Mouse (Mus musculus) midbrain, embryonic 11.5 days (tissue): Measurements from ENCODE around the gene Atat1. TPM values are rescaled to one million over a fixed set of nuclear protein-coding genes. Genes with fewer than 3 reads are reported as not detected.
A peak's percentile ranks its signal among the peaks of the same experiment; 100 is the strongest.

Source experiments
- ATAC-seq: fragments of 200-750 bp; cut with Nextera tagmentation; 2 replicates; pipeline ENCODE4 v1.8.0; 2017; ENCODE audit warnings: moderate TSS enrichment, moderate library complexity; ENCODE audit not compliant: low FRiP score
- DNase-seq: peaks from one replicate; pipeline ENCODE4 v3.0.0; 2015; ENCODE audit warnings: low spot score; ENCODE audit errors: missing footprints
- H3K27ac ChIP-seq: fragments of 300-500 bp; sonication (generic); 2 replicates; pipeline ENCODE4 v1.5.1; 2014; ENCODE audit warnings: low read depth, low read length
- H3K27me3 ChIP-seq: fragments of 300-500 bp; sonication (generic); 2 replicates; pipeline ENCODE4 v1.6.1; 2014; ENCODE audit warnings: mild to moderate bottlenecking, low read length, moderate library complexity, mixed read lengths; ENCODE audit not compliant: control insufficient read depth, insufficient read depth
- H3K36me3 ChIP-seq: fragments of 300-500 bp; sonication (generic); 2 replicates; pipeline ENCODE4 v1.6.1; 2014; ENCODE audit warnings: mild to moderate bottlenecking, low read length, moderate library complexity, mixed read lengths; ENCODE audit not compliant: control insufficient read depth, insufficient read depth
- H3K4me1 ChIP-seq: fragments of 300-500 bp; sonication (generic); 2 replicates; pipeline ENCODE4 v1.6.1; 2014; ENCODE audit warnings: low read length; ENCODE audit not compliant: control insufficient read depth, insufficient read depth
- H3K4me2 ChIP-seq: fragments of 300-500 bp; sonication (generic); 2 replicates; pipeline ENCODE4 v1.6.1; 2014; ENCODE audit warnings: mild to moderate bottlenecking, moderate library complexity
- H3K4me3 ChIP-seq: fragments of 300-500 bp; sonication (generic); 2 replicates; pipeline ENCODE4 v1.5.1; 2014; ENCODE audit warnings: low read depth, low read length
- H3K9ac ChIP-seq: fragments of 300-500 bp; sonication (generic); 2 replicates; pipeline ENCODE4 v1.6.1; 2014; ENCODE audit warnings: low read length
- H3K9me3 ChIP-seq: fragments of 300-500 bp; sonication (generic); 2 replicates; pipeline ENCODE4 v1.6.1; 2016; ENCODE audit warnings: low read length; ENCODE audit not compliant: control insufficient read depth
- WGBS: fragments of 180-500 bp; shearing (Covaris S2); extraction: QIAGEN DNeasy Blood & Tissue Kit; methylation state at CpG from one replicate; pipeline ENCODE4 v1.1.7; 2014; 5-methylcytosine and 5-hydroxymethylcytosine counted together
- polyA plus RNA-seq: library from polyadenylated mRNA; unstranded; fragments of >200 nt; fragmentation: Nextera tagmentation; extraction: Ambion mirVana; gene quantifications from 2 replicates; pipeline ENCODE4 v1.2.1, GENCODE M21; 2014

Atat1 gene
- polyA plus RNA-seq, 1 experiment from 2014 or later = 168 TPM

DNA sequence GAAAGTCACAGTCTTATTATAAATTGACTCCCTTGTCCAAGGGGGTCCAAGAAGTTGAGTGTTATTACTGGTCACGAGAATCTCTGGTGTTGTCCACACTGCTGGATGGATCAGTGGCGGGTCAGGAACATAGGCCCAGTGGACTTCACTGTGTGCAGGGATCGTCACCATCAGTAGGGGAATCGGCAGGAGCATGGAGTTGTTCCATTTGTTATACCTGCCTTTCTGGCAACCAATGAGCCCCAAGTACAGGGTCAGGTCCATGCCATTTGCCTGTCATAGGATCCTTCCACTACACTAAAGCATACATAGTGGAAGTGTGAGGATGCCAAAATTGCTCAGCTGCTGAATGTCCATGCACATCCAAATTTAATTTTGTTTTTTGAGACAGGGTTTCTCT, 22.7 kb upstream of the Atat1 start:
- ATAC-seq (no peak), DNase-seq (no peak)
- no peak overlapping the region for H3K27ac ChIP-seq
- H3K9me3 ChIP-seq = no peaks in the 10 kb centered on the region
- H3K4me2 ChIP-seq = no peak overlapping the region
- H3K4me3 ChIP-seq = no peak overlapping the region
- H3K27me3 ChIP-seq = no peaks in the 10 kb centered on the region
- H3K36me3 ChIP-seq = peaks cover 26% of the 10 kb centered on the region
- WGBS = 98% methylated on average over 4 of the region's 4 CpGs
- H3K4me1 ChIP-seq = no peaks in the 10 kb centered on the region
- H3K9ac ChIP-seq = no peak overlapping the region

DNA sequence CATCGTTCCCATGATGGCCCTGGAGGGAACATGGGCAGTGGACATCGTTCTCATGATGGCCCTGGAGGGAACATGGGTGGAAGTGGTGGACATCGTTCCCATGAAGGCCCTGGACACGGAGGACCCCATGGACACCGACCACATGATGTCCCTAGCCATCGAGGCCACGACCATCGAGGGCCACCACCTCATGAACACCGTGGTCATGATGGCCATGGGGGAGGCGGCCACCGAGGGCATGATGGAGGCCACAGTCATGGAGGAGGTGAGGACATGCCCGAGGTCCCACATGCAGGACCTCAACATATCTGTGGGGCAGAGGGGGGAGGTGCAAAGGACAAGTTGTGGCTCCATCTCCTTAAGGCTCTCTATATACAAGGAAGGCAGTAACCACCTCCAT, 20.8 kb upstream of the Atat1 start:
- Histone ChIP-seq H3K4me2 (no peak overlapping the region), H3K36me3 (peaks cover 34% of the 10 kb centered on the region), H3K27ac (no peak overlapping the region), H3K9me3 (no peaks in the 10 kb centered on the region), H3K27me3 (no peaks in the 10 kb centered on the region), H3K9ac (no peak overlapping the region), H3K4me3 (no peak overlapping the region), H3K4me1 (no peaks in the 10 kb centered on the region)
- DNase-seq (no peak), ATAC-seq (no peak)
- WGBS = 95% methylated on average over 12 of the region's 12 CpGs

DNA sequence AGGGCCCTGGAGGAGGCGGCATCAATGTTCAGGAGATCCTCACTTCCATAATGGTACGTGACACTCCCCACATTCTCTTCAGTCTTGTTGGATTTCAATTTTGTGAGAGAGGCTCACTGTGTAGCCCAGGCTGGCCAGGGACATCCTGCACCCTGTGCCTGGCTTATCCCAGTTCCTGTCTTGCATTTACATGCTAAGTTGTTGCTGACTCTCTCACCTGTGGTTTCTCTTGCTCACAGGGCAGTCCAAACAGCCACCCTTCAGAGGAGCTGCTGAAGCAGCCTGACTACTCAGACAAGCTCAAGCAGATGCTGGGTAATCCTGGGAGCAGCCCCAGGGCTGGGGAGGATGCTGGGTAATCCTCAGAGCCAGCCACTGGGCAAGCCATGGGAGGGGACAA, 19.7 kb upstream of the Atat1 start:
- Histone ChIP-seq H3K9ac (no peak overlapping the region), H3K4me2 (no peak overlapping the region), H3K4me1 (no peaks in the 10 kb centered on the region), H3K27me3 (no peaks in the 10 kb centered on the region), H3K27ac (no peak overlapping the region), H3K4me3 (no peak overlapping the region), H3K9me3 (no peaks in the 10 kb centered on the region), H3K36me3 (peaks cover 41% of the 10 kb centered on the region)
- WGBS = 100% methylated on average over 2 of the region's 2 CpGs
- ATAC-seq (no peak), DNase-seq (no peak)

DNA sequence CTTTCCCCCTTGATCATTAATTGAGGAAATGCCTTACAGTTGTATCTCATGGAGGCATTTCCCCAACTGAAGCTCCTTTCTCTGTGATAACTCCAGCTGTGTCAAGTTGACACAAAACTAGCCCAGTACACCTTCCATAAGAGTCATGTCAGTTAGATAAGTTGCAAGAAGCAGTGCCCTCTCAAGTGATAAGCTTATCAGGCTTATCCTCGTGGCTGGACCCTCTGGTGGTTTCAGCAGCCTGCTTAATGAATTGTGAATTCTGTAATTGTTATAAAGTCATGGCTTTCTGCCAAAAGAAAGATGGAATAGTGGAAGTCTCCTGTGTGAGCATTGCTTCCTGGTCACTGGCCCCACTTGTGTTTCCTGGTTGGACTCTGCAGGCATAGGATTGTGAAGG, 17.6 kb upstream of the Atat1 start:
- no peaks in the 10 kb centered on the region for H3K27me3 ChIP-seq
- H3K27ac ChIP-seq = no peak overlapping the region
- no peak overlapping the region for H3K4me3 ChIP-seq
- WGBS = 91% methylated on average over 1 of the region's 1 CpGs
- no peaks in the 10 kb centered on the region for H3K9me3 ChIP-seq
- no peak for ATAC-seq
- H3K4me1 ChIP-seq = no peaks in the 10 kb centered on the region
- DNase-seq = no peak
- peaks cover 53% of the 10 kb centered on the region for H3K36me3 ChIP-seq
- no peak overlapping the region for H3K4me2 ChIP-seq
- H3K9ac ChIP-seq = no peak overlapping the region

DNA sequence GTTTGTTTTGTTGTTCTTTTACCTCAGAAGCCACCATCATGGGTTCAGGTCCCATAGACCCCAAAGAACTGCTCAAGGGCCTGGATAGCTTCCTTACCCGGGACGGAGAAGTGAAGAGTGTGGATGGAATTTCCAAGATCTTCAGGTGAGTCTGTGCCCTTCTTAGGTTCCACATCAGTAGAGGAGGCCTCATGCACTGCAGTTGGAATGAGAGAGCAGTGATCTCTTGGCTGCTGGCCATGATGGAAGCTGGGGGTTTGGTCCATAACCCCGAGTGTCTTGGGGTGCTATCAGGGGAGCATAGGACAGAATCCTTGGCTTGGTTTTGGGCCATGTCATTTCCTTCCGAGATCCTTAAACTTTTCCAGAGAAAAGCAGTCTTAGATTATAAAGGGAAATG, 13.4 kb upstream of the Atat1 start:
- H3K9ac ChIP-seq = no peak overlapping the region
- peaks cover 17% of the 10 kb centered on the region for H3K4me1 ChIP-seq
- ATAC-seq (no peak), DNase-seq (no peak)
- no peak overlapping the region for H3K4me3 ChIP-seq
- WGBS = 94% methylated on average over 4 of the region's 4 CpGs
- no peaks in the 10 kb centered on the region for H3K27me3 ChIP-seq
- no peak overlapping the region for H3K4me2 ChIP-seq
- no peaks in the 10 kb centered on the region for H3K9me3 ChIP-seq
- H3K36me3 ChIP-seq = peaks cover 34% of the 10 kb centered on the region
- H3K27ac ChIP-seq = no peak overlapping the region

DNA sequence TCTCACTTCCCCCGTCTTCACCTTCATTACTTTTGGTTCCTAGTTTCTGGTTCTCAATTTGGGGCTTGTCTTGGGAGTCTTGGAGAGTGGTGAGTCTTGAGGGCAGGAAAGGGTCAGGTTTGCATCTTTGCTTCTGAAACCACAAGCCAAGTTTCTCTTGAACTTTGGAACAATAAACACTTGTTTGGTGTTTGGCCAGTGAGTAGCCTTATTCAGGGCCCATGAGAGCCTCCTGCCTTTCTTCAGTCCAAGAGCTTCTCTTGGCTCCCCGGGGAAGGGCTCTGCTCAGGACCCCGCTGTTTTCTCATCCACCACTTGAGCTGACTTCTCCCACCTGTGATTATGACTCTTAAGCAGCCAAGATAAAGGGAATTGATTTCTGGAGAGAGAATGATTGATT, 12.7 kb upstream of the Atat1 start:
- H3K4me2 ChIP-seq = no peak overlapping the region
- H3K9me3 ChIP-seq = no peaks in the 10 kb centered on the region
- H3K4me1 ChIP-seq = peaks cover 17% of the 10 kb centered on the region
- no peak overlapping the region for H3K9ac ChIP-seq
- 94% methylated on average over 3 of the region's 3 CpGs for WGBS
- ATAC-seq (no peak), DNase-seq (no peak)
- H3K27ac ChIP-seq = no peak overlapping the region
- no peaks in the 10 kb centered on the region for H3K27me3 ChIP-seq
- peaks cover 29% of the 10 kb centered on the region for H3K36me3 ChIP-seq
- H3K4me3 ChIP-seq = no peak overlapping the region

DNA sequence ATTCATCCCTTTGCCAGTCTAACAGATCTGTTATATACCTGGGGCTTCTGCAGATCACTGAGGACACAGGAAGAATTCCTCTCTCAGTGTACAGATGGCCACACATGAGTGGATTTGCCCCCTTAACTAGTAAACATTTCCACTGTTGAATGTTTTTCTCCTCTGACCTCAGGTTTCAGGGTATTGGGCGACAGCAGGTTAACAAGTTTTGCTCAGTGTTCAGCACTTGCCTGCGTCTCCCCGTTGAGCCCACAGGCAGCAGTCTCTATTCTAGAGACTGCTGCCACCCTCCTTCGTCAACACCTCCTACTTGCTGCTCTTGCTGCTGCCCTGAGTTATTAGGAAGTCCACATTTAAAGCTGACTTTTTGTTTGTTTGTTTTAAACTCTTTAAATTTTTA, 11.8 kb upstream of the Atat1 start:
- ATAC-seq = no peak
- H3K4me2 ChIP-seq = no peak overlapping the region
- WGBS = 87% methylated on average over 4 of the region's 4 CpGs
- DNase-seq = no peak
- peaks cover 28% of the 10 kb centered on the region for H3K36me3 ChIP-seq
- H3K4me3 ChIP-seq = no peak overlapping the region
- no peaks in the 10 kb centered on the region for H3K27me3 ChIP-seq
- H3K27ac ChIP-seq = peak overlapping the region; percentile 16; the same call in 1 of the 2 replicates
- H3K4me1 ChIP-seq = peaks cover 17% of the 10 kb centered on the region
- no peak overlapping the region for H3K9ac ChIP-seq
- H3K9me3 ChIP-seq = no peaks in the 10 kb centered on the region

DNA sequence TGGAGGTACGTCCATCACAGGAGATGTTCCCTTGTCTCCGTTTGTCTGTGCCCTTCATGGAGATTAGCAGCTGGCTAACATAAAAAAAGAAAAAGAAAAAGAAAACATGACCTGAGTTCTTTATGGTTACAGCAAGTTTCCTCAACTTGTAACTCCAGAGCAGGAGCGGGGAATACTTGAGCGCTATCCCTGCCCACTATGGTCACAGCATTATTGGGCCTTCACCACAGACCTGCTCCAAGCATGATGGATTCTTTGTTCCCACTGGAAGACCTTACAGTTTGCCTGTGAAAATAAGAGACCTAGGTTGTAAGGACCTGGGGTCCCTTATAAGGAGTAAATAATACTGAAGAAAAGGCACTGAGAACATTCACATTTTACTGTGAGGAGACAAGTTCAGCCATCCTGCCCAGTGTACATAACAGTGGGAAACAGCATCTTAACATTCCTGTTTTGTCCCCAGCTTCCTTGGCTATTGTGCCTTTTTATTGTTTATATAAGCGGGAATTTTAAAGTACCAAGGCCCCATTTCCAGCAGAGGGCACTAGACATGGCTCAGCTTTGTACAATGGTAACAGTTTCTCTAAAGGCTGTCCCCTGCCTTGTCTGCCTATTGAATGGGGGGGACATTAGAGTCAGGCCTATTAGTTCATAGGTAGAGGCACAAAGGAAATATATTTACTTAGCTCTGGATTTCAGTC, 11.1 kb upstream of the Atat1 start:
- DNase-seq (peak; percentile 93), ATAC-seq (no peak)
- 76% methylated on average over 5 of the region's 5 CpGs for WGBS
- Histone ChIP-seq H3K9ac (peak overlapping the region; percentile 41; the same call in 1 of the 2 replicates), H3K27ac (peak overlapping the region; percentile 46), H3K4me1 (peaks cover 17% of the 10 kb centered on the region), H3K4me3 (no peak overlapping the region), H3K9me3 (no peaks in the 10 kb centered on the region), H3K4me2 (no peak overlapping the region), H3K36me3 (peaks cover 21% of the 10 kb centered on the region), H3K27me3 (no peaks in the 10 kb centered on the region)

DNA sequence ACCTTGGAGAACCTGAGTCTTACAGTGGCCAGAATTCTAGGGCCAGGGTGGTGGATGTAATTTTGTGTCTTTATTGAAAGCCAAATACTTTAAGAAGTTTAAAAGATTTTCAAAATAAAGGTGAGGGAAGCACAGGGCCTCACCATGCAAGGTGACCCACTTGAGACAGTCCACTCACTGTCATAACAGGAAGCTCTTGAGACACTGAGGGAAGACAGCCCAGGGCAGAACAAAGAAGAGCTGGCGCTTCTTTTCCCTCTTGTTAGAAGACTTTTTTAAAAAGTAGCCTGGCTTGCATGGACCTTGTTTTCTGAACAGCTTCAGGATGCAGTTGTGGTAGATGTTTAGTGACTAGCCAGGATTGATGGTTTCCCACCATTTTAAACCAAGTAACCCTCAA, 10.5 kb upstream of the Atat1 start:
- H3K36me3 ChIP-seq = peaks cover 20% of the 10 kb centered on the region
- 0 out of 2 replicates have a peak overlapping the region, but pooled peaks have one; percentile 41 for H3K9ac ChIP-seq
- H3K9me3 ChIP-seq = no peaks in the 10 kb centered on the region
- peaks cover 20% of the 10 kb centered on the region for H3K4me1 ChIP-seq
- H3K27ac ChIP-seq = peak overlapping the region; percentile 87
- H3K4me2 ChIP-seq = no peak overlapping the region
- no peaks in the 10 kb centered on the region for H3K27me3 ChIP-seq
- ATAC-seq = no peak
- no peak overlapping the region for H3K4me3 ChIP-seq
- 91% methylated on average over 1 of the region's 1 CpGs for WGBS
- no peak for DNase-seq
